Mouse (Mus musculus) limb, embryonic 13.5 days (tissue): ENCODE measurements around the gene Chrdl1. TPM values are rescaled to one million over a fixed set of nuclear protein-coding genes. Genes with fewer than 3 reads are reported as not detected.

ENCODE experiments used
- ATAC-seq: fragments of 200-750 bp; cut with Nextera tagmentation; 2 replicates; pipeline ENCODE4 v1.8.0; 2017; ENCODE audit warnings: low read depth, moderate number of reproducible peaks, moderate TSS enrichment; ENCODE audit not compliant: low FRiP score
- H3K27ac ChIP-seq: fragments of 300-500 bp; sonication (generic); 2 replicates; pipeline ENCODE4 v1.5.1; 2015; ENCODE audit warnings: inconsistent platforms, mild to moderate bottlenecking, moderate library complexity
- H3K27me3 ChIP-seq: fragments of 300-500 bp; sonication (generic); 2 replicates; pipeline ENCODE4 v1.6.1; 2015; ENCODE audit warnings: mild to moderate bottlenecking, inconsistent platforms
- H3K36me3 ChIP-seq: fragments of 300-500 bp; sonication (generic); 2 replicates; pipeline ENCODE4 v1.6.1; 2015; ENCODE audit warnings: inconsistent platforms, mild to moderate bottlenecking, moderate library complexity
- H3K4me1 ChIP-seq: fragments of 300-500 bp; sonication (generic); 2 replicates; pipeline ENCODE4 v1.6.1; 2015; ENCODE audit warnings: inconsistent platforms
- H3K4me2 ChIP-seq: fragments of 300-500 bp; sonication (generic); replicated peaks from 2 replicates; pipeline ENCODE4 v1.6.1; 2015; ENCODE audit warnings: inconsistent platforms, mild to moderate bottlenecking, moderate library complexity
- H3K4me3 ChIP-seq: fragments of 300-500 bp; sonication (generic); 2 replicates; pipeline ENCODE4 v1.5.1; 2015; ENCODE audit warnings: moderate library complexity, mild to moderate bottlenecking, inconsistent platforms
- H3K9ac ChIP-seq: fragments of 300-500 bp; sonication (generic); 2 replicates; pipeline ENCODE4 v1.6.1; 2015; ENCODE audit warnings: mild to moderate bottlenecking, inconsistent platforms
- H3K9me3 ChIP-seq: fragments of 300-500 bp; sonication (generic); 2 replicates; pipeline ENCODE4 v1.6.1; 2016; ENCODE audit warnings: inconsistent platforms
- WGBS: fragments of 180-500 bp; shearing (Covaris S2); methylation state at CpG from one replicate; pipeline ENCODE4 v1.1.7; 2015; 5-methylcytosine and 5-hydroxymethylcytosine counted together
- polyA plus RNA-seq: library from polyadenylated mRNA; unstranded; fragments of >200 nt; fragmentation: Nextera tagmentation; extraction: Ambion mirVana; gene quantifications from 2 replicates; pipeline ENCODE4 v1.2.1, GENCODE M21; 2015

The Chrdl1 gene
- polyA plus RNA-seq = 15.5 and 20.0 TPM in 2 replicates

- ATAC-seq = peak; percentile 48
- peak within 1 kb of the TSS; percentile 64 for H3K4me2 ChIP-seq
- H3K4me3 ChIP-seq = peak within 1 kb of the TSS; percentile 49
- H3K9ac ChIP-seq = peak within 1 kb of the TSS; percentile 51
- H3K27me3 ChIP-seq = peaks cover 47% of the 10 kb centered on the region
- no peaks in the 10 kb centered on the region for H3K9me3 ChIP-seq
- H3K27ac ChIP-seq = no peak within 1 kb of the TSS
- WGBS = 15% methylated on average over 32 of the region's 37 CpGs
- H3K36me3 ChIP-seq = no peaks in the 10 kb centered on the region
- no peaks in the 10 kb centered on the region for H3K4me1 ChIP-seq
Measured at GRCm38 (mm10) chrX:143393791-143394369, at the start of gene Chrdl1. Gene Chrdl1 (minus strand): TSS chrX:143394262.

GRCm38 (mm10) chrX:143442638-143443037 lies 48.6 kb upstream of the Chrdl1 start:
- Histone ChIP-seq H3K9me3 (no peaks in the 10 kb centered on the region), H3K36me3 (no peaks in the 10 kb centered on the region), H3K27me3 (peaks cover 31% of the 10 kb centered on the region), H3K9ac (no peak overlapping the region), H3K4me3 (no peak overlapping the region), H3K27ac (no peak overlapping the region), H3K4me1 (no peaks in the 10 kb centered on the region), H3K4me2 (no peak overlapping the region)
- ATAC-seq = no peak
- WGBS = 25% methylated on average over 4 of the region's 4 CpGs

GRCm38 (mm10) chrX:143404601-143405000 lies 10.5 kb upstream of the Chrdl1 start:
- no peaks in the 10 kb centered on the region for H3K9me3 ChIP-seq
- H3K4me3 ChIP-seq = no peak overlapping the region
- H3K9ac ChIP-seq = no peak overlapping the region
- peaks cover 17% of the 10 kb centered on the region; the same call in 1 of the 2 replicates for H3K27me3 ChIP-seq
- peak; percentile 48; the same call in 1 of the 2 replicates for ATAC-seq
- no peak overlapping the region for H3K27ac ChIP-seq
- WGBS = 41% methylated on average over 2 of the region's 2 CpGs
- no peak overlapping the region for H3K4me2 ChIP-seq
- H3K36me3 ChIP-seq = no peaks in the 10 kb centered on the region
- no peaks in the 10 kb centered on the region for H3K4me1 ChIP-seq

GRCm38 (mm10) chrX:143366256-143366959 lies 27.7 kb downstream of the Chrdl1 start:
- Histone ChIP-seq H3K9me3 (no peaks in the 10 kb centered on the region), H3K27me3 (no peaks in the 10 kb centered on the region; the same call in 1 of the 2 replicates), H3K36me3 (no peaks in the 10 kb centered on the region), H3K9ac (no peak overlapping the region), H3K4me1 (no peaks in the 10 kb centered on the region), H3K4me2 (no peak overlapping the region), H3K27ac (no peak overlapping the region), H3K4me3 (no peak overlapping the region)
- 83% methylated on average over 4 of the region's 4 CpGs for WGBS
- no peak for ATAC-seq

- Histone ChIP-seq H3K36me3 (no peaks in the 10 kb centered on the region), H3K9ac (no peak overlapping the region), H3K4me3 (no peak overlapping the region), H3K9me3 (no peaks in the 10 kb centered on the region), H3K4me1 (0 out of 2 replicates have a peak, but pooled peaks cover 6% of the 10 kb centered on the region), H3K27ac (no peak overlapping the region), H3K27me3 (peaks cover 42% of the 10 kb centered on the region), H3K4me2 (no peak overlapping the region)
- no peak for ATAC-seq
- WGBS = 38% methylated on average over 5 of the region's 5 CpGs
Measured at GRCm38 (mm10) chrX:143347227-143347626, 46.8 kb downstream of the Chrdl1 start.

- H3K9me3 ChIP-seq = no peaks in the 10 kb centered on the region
- no peak overlapping the region for H3K4me2 ChIP-seq
- H3K4me1 ChIP-seq = 0 out of 2 replicates have a peak, but pooled peaks cover 6% of the 10 kb centered on the region
- H3K27ac ChIP-seq = no peak overlapping the region
- H3K27me3 ChIP-seq = peaks cover 42% of the 10 kb centered on the region
- no peak for ATAC-seq
- WGBS = 40% methylated on average over 3 of the region's 3 CpGs
- H3K36me3 ChIP-seq = no peaks in the 10 kb centered on the region
- no peak overlapping the region for H3K9ac ChIP-seq
- no peak overlapping the region for H3K4me3 ChIP-seq
Measured at GRCm38 (mm10) chrX:143346739-143347138, 47.3 kb downstream of the Chrdl1 start.

GRCm38 (mm10) chrX:143344509-143345495 lies 49.3 kb downstream of the Chrdl1 start:
- Histone ChIP-seq H3K27me3 (peaks cover 33% of the 10 kb centered on the region), H3K4me1 (0 out of 2 replicates have a peak, but pooled peaks cover 6% of the 10 kb centered on the region), H3K27ac (no peak overlapping the region), H3K4me3 (no peak overlapping the region), H3K9me3 (no peaks in the 10 kb centered on the region), H3K36me3 (no peaks in the 10 kb centered on the region), H3K9ac (no peak overlapping the region), H3K4me2 (no peak overlapping the region)
- ATAC-seq = no peak
- 45% methylated on average over 5 of the region's 5 CpGs for WGBS

- no peaks in the 10 kb centered on the region for H3K9me3 ChIP-seq
- H3K4me1 ChIP-seq = no peaks in the 10 kb centered on the region; the same call in 1 of the 2 replicates
- no peak overlapping the region for H3K4me3 ChIP-seq
- no peak for ATAC-seq
- no peaks in the 10 kb centered on the region for H3K36me3 ChIP-seq
- 34% methylated on average over 4 of the region's 4 CpGs for WGBS
- H3K4me2 ChIP-seq = no peak overlapping the region
- peaks cover 36% of the 10 kb centered on the region; the same call in 1 of the 2 replicates for H3K27me3 ChIP-seq
- H3K27ac ChIP-seq = no peak overlapping the region
- no peak overlapping the region for H3K9ac ChIP-seq
Measured at GRCm38 (mm10) chrX:143338156-143338555, 55.9 kb downstream of the Chrdl1 start.

- Histone ChIP-seq H3K4me2 (no peak overlapping the region), H3K36me3 (no peaks in the 10 kb centered on the region), H3K27me3 (peaks cover 33% of the 10 kb centered on the region; the same call in 1 of the 2 replicates), H3K4me3 (no peak overlapping the region), H3K9ac (no peak overlapping the region), H3K9me3 (no peaks in the 10 kb centered on the region), H3K27ac (no peak overlapping the region), H3K4me1 (no peaks in the 10 kb centered on the region; the same call in 1 of the 2 replicates)
- 58% methylated on average over 3 of the region's 3 CpGs for WGBS
- no peak for ATAC-seq
Measured at GRCm38 (mm10) chrX:143337561-143337960, 56.5 kb downstream of the Chrdl1 start.

GRCm38 (mm10) chrX:143336661-143337060 lies 57.4 kb downstream of the Chrdl1 start:
- H3K27ac ChIP-seq = no peak overlapping the region
- H3K4me1 ChIP-seq = no peaks in the 10 kb centered on the region; the same call in 1 of the 2 replicates
- H3K4me3 ChIP-seq = no peak overlapping the region
- H3K27me3 ChIP-seq = peaks cover 32% of the 10 kb centered on the region; the same call in 1 of the 2 replicates
- ATAC-seq = no peak
- no peak overlapping the region for H3K9ac ChIP-seq
- no peaks in the 10 kb centered on the region for H3K36me3 ChIP-seq
- H3K9me3 ChIP-seq = no peaks in the 10 kb centered on the region
- WGBS = 87% methylated on average over 4 of the region's 4 CpGs
- no peak overlapping the region for H3K4me2 ChIP-seq

GRCm38 (mm10) chrX:143335846-143336245 lies 58.2 kb downstream of the Chrdl1 start:
- no peaks in the 10 kb centered on the region; the same call in 1 of the 2 replicates for H3K4me1 ChIP-seq
- no peak overlapping the region for H3K4me2 ChIP-seq
- no peaks in the 10 kb centered on the region for H3K36me3 ChIP-seq
- ATAC-seq = no peak
- 28% methylated on average over 5 of the region's 5 CpGs for WGBS
- no peak overlapping the region for H3K4me3 ChIP-seq
- H3K9me3 ChIP-seq = no peaks in the 10 kb centered on the region
- H3K27me3 ChIP-seq = peaks cover 32% of the 10 kb centered on the region
- no peak overlapping the region for H3K9ac ChIP-seq
- 0 out of 2 replicates have a peak overlapping the region, but pooled peaks have one; percentile 39 for H3K27ac ChIP-seq
